Mouse (Mus musculus): ENCODE data around the gene Gm5485. TPM values are rescaled to one million over a fixed set of nuclear protein-coding genes. Genes with fewer than 3 reads are reported as not detected.

Gene Gm5485
- polyA plus RNA-seq, 1 experiment: not detected

- H3ac ChIP-seq (ENCODE audit: control insufficient read depth, insufficient read length, low read depth): no peak overlapping the region
- H3K36me3 ChIP-seq (ENCODE audit: control insufficient read depth, insufficient read depth): no peaks in the 10 kb centered on the region
- H3K79me2 ChIP-seq (ENCODE audit: control insufficient read depth, insufficient read depth): no peaks in the 10 kb centered on the region
- TF ChIP-seq CTCF (IDR thresholded peaks at IDR 0.05; ENCODE audit: control insufficient read depth, insufficient read depth, insufficient read length) (no peak), MYOD1 (IDR thresholded peaks at IDR 0.05; ENCODE audit: control insufficient read depth, insufficient read length, low read depth) (no peak), USF1 (IDR thresholded peaks at IDR 0.05; ENCODE audit: low read depth) (no peak), MAX (IDR thresholded peaks at IDR 0.05) (no peak), FOSL1 (IDR thresholded peaks at IDR 0.05; ENCODE audit: insufficient read depth, low read length, poor library complexity, severe bottlenecking) (no peak)
- no peak overlapping the region for H3K4me3 ChIP-seq (ENCODE audit: insufficient read depth, poor library complexity, severe bottlenecking)
- H3K27me3 ChIP-seq (ENCODE audit: control insufficient read depth, insufficient read depth, insufficient read length): no peaks in the 10 kb centered on the region
- H3K79me3 ChIP-seq (ENCODE audit: low read depth): no peaks in the 10 kb centered on the region
These were observed 56.5 kb downstream of the Gm5485 start for GRCm38 (mm10) chr16:48355716-48356115.

Other genes with a start within 250 kb of the Gm5485 start
- gene Dppa4, start 128.7 kb downstream of the Gm5485 start, polyA plus RNA-seq (2012; fragmentation: generic; extraction: Trizol): 0.34 TPM
- 0.02 TPM for gene Dppa2, start 108.5 kb downstream of the Gm5485 start, polyA plus RNA-seq (2012; fragmentation: generic; extraction: Trizol)
- gene Morc1, start 18.8 kb upstream of the Gm5485 start, polyA plus RNA-seq (2012; fragmentation: generic; extraction: Trizol): not detected

Measured in C2C12 (cell line).